In the genomic region with DNA sequence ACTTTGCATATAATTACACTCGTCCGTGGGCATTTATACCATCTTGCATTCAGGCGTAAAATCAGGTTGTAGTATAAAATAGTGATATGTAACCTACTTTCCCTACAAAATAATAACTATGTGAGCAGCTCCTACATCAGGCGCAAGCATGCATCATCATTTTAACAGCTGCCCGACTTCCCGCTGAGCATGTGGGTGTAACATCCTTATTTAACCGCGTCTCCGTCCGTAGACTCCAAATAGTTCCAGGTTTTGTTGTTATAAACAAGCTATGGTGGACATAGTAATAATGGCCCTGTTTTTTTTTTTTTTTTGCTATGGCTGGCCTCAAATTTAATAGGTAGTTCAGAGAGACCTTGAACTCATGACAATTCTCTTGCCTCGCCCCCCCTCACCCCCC, we compare ENCODE assay signal across 26 mouse cellular contexts. TPM values are rescaled to one million over a fixed set of nuclear protein-coding genes. Genes with fewer than 3 reads are reported as not detected.
"Had no signal": no experiment of that assay in that cellular context is flagged by ENCODE, and none has a peak within 500 bp of the region (broad histone marks: within the 10 kb centered on the region; RNA-seq: fewer than 3 reads in every experiment).

No protein-coding gene starts in this region.

- H3K4me3 ChIP-seq: intestine, embryonic 15.5 days; left cerebral cortex, adult 2 months; limb, embryonic 10.5 days; limb, embryonic 13.5 days; liver, embryonic 12.5 days; liver, embryonic 15.5 days; lung, embryonic 15.5 days; megakaryocyte, embryonic 14.5 days; midbrain, embryonic 10.5 days; midbrain, embryonic 13.5 days had no signal

- H3K9me3 ChIP-seq: intestine, embryonic 15.5 days; limb, embryonic 10.5 days; limb, embryonic 13.5 days; liver, embryonic 12.5 days; liver, embryonic 15.5 days; lung, embryonic 15.5 days; megakaryocyte, embryonic 14.5 days; midbrain, embryonic 10.5 days; midbrain, embryonic 13.5 days had no signal

- H3K27ac ChIP-seq: intestine, embryonic 15.5 days; left cerebral cortex, adult 2 months; limb, embryonic 10.5 days; limb, embryonic 13.5 days; liver, embryonic 12.5 days; liver, embryonic 15.5 days; lung, embryonic 15.5 days; midbrain, embryonic 10.5 days; midbrain, embryonic 13.5 days had no signal

- H3K4me2 ChIP-seq: intestine, embryonic 15.5 days; limb, embryonic 13.5 days; liver, embryonic 12.5 days; liver, embryonic 15.5 days; lung, embryonic 15.5 days; midbrain, embryonic 13.5 days had no signal

- H3K27me3 ChIP-seq: intestine, embryonic 15.5 days; limb, embryonic 13.5 days; liver, embryonic 12.5 days; liver, embryonic 15.5 days; lung, embryonic 15.5 days; megakaryocyte, embryonic 14.5 days; midbrain, embryonic 13.5 days had no signal

- H3K9ac ChIP-seq: intestine, embryonic 15.5 days; limb, embryonic 13.5 days; liver, embryonic 12.5 days; liver, embryonic 15.5 days; lung, embryonic 15.5 days; midbrain, embryonic 13.5 days had no signal

- H3K36me3 ChIP-seq: intestine, embryonic 15.5 days; limb, embryonic 10.5 days; limb, embryonic 13.5 days; liver, embryonic 12.5 days; liver, embryonic 15.5 days; lung, embryonic 15.5 days; midbrain, embryonic 10.5 days; midbrain, embryonic 13.5 days had no signal

- DNase-seq: kidney, adult 11 months; kidney, adult 9 months; kidney, postnatal 14 days; kidney, postnatal 4 days; layer of hippocampus, postnatal 36 days; liver; lung, adult 18-20 months; lung, postnatal 10 days; lung, postnatal 36 days; thymus, adult 18-20 months; thymus, postnatal 36 days had no signal

RNA-seq across cellular contexts. Expression of gene Spocd1, which starts 53.6 kb away (rescaled TPM):
- total RNA-seq: monocyte, adult 5-6 weeks had no signal
- polyA plus RNA-seq: intestine, embryonic 15.5 days; limb, embryonic 10.5 days; liver, embryonic 15.5 days; midbrain, embryonic 10.5 days; midbrain, embryonic 13.5 days; midbrain, embryonic 16.5 days; neural tube, embryonic 11.5 days; neural tube, embryonic 14.5 days; stomach, embryonic 16.5 days had no signal
